In genomic region chr12:9230576-9230975, GRCm38 (mm10) we compare ENCODE assay signal across 22 mouse cellular contexts.
A peak's percentile ranks its signal among the peaks of the same experiment; 100 is the strongest.
DNase-seq lines count a peak whose midpoint lies in the region; ATAC-seq and TF ChIP-seq lines count a peak whose summit lies in the region.
"Had no signal": no experiment of that assay in that cellular context is flagged by ENCODE, and none has a peak within 500 bp of the region (broad histone marks: within the 10 kb centered on the region; RNA-seq: fewer than 3 reads in every experiment).

No protein-coding gene starts in this region.

- H3K27ac ChIP-seq in heart, embryonic 12.5 days (ENCODE audit: poor library complexity, severe bottlenecking): no peak overlapping the region
- H3K27ac ChIP-seq in heart, embryonic 14.5 days (replicated peaks in 1 of 2; ENCODE audit: control insufficient read depth in 1 of 2, insufficient read depth in 1 of 2, low read depth in 2 of 2, low read length in 2 of 2): no peak overlapping the region
- H3K27ac ChIP-seq in heart, adult 2 months: no peak overlapping the region
- no peak overlapping the region for H3K27ac ChIP-seq in lung, embryonic 16.5 days (ENCODE audit: low read length)
- H3K27ac ChIP-seq: embryonic facial prominence, embryonic 12.5 days; forebrain, embryonic 12.5 days; forebrain, embryonic 15.5 days; hindbrain, embryonic 12.5 days; hindbrain, embryonic 15.5 days had no signal

- H3K9ac ChIP-seq in heart, embryonic 12.5 days: no peak overlapping the region
- H3K9ac ChIP-seq in heart, embryonic 14.5 days (ENCODE audit: low read length): no peak overlapping the region
- no peak overlapping the region for H3K9ac ChIP-seq in heart, adult 2 months (ENCODE audit: low read depth, low read length)
- H3K9ac ChIP-seq in lung, embryonic 16.5 days (ENCODE audit: low read length): no peak overlapping the region
- H3K9ac ChIP-seq: embryonic facial prominence, embryonic 12.5 days; forebrain, embryonic 12.5 days; forebrain, embryonic 15.5 days; hindbrain, embryonic 12.5 days; hindbrain, embryonic 15.5 days had no signal

- intact Hi-C loops in heart, adult 2 months (cut with DNase I): loop anchor here (10.0 kb wide), 1 partner anchor 994 kb away; no protein-coding TSS in a partner anchor

- DNase-seq in heart, adult 11 months: peak; percentile 57
- no peak for DNase-seq in heart, adult 2 months
- no peak for DNase-seq in lung, adult 18-20 months
- no peak for DNase-seq in urinary bladder, postnatal 36 days (ENCODE audit: low spot score in 2 of 2)
- DNase-seq: adrenal gland, adult 8-10 months; adrenal gland, postnatal 25 days; cerebellum, adult 11-12 months; cerebellum, adult 8-10 months; cerebellum, postnatal 10 days; cerebellum, postnatal 36 days; gastrocnemius, postnatal 25 days; heart, postnatal 14 days had no signal

- TF ChIP-seq EP300 in heart, adult 2 months (IDR thresholded peaks at IDR 0.05; ENCODE audit: insufficient read depth, low read depth, low read length): no peak

- WGBS in heart, embryonic 12.5 days: 66% methylated on average over 5 of the region's 5 CpGs
- 56% methylated on average over 5 of the region's 5 CpGs for WGBS in heart, embryonic 14.5 days
- WGBS in heart, adult 2 months: 80% methylated on average over 5 of the region's 5 CpGs
- 53% methylated on average over 5 of the region's 5 CpGs for WGBS in lung, embryonic 16.5 days

- no peak overlapping the region for H3K4me2 ChIP-seq in heart, embryonic 12.5 days
- 0 out of 2 replicates have a peak overlapping the region, but pooled peaks have one; percentile 13 for H3K4me2 ChIP-seq in heart, embryonic 14.5 days (ENCODE audit: low read length)
- H3K4me2 ChIP-seq in lung, embryonic 16.5 days (ENCODE audit: low read depth, low read length): no peak overlapping the region
- H3K4me2 ChIP-seq: embryonic facial prominence, embryonic 12.5 days; forebrain, embryonic 12.5 days; forebrain, embryonic 15.5 days; hindbrain, embryonic 12.5 days; hindbrain, embryonic 15.5 days had no signal

- ATAC-seq in heart, embryonic 12.5 days (ENCODE audit: insufficient number of reproducible peaks, low FRiP score): no peak
- ATAC-seq in heart, embryonic 14.5 days (ENCODE audit: insufficient number of reproducible peaks, insufficient read depth, low FRiP score, low read depth): no peak
- peak; percentile 52; the same call in 1 of the 2 replicates for ATAC-seq in lung, embryonic 16.5 days (ENCODE audit: low read depth)
- ATAC-seq: activated CD4-positive, CD25-positive, alpha-beta regulatory T cell, adult 4 months; forebrain, embryonic 15.5 days had no signal

- H3K36me3 ChIP-seq in heart, embryonic 12.5 days: no peaks in the 10 kb centered on the region
- no peaks in the 10 kb centered on the region for H3K36me3 ChIP-seq in heart, embryonic 14.5 days (ENCODE audit: control insufficient read depth, insufficient read depth, low read length)
- no peaks in the 10 kb centered on the region for H3K36me3 ChIP-seq in heart, adult 2 months (ENCODE audit: control insufficient read depth, insufficient read depth, low read length)
- no peaks in the 10 kb centered on the region for H3K36me3 ChIP-seq in lung, embryonic 16.5 days (ENCODE audit: control insufficient read depth, insufficient read depth, low read length)
- H3K36me3 ChIP-seq: embryonic facial prominence, embryonic 12.5 days; forebrain, embryonic 12.5 days; forebrain, embryonic 15.5 days; hindbrain, embryonic 12.5 days; hindbrain, embryonic 15.5 days had no signal

- no peak overlapping the region for H3K4me3 ChIP-seq in heart, embryonic 12.5 days
- H3K4me3 ChIP-seq in heart, embryonic 14.5 days (ENCODE audit: control insufficient read depth in 1 of 2, insufficient read depth in 1 of 2, low read depth in 1 of 2, low read length in 2 of 2): no peak overlapping the region
- H3K4me3 ChIP-seq in heart, adult 2 months: no peak overlapping the region
- H3K4me3 ChIP-seq in lung, embryonic 16.5 days (ENCODE audit: low read length): no peak overlapping the region
- H3K4me3 ChIP-seq: embryonic facial prominence, embryonic 12.5 days; erythroblast, embryonic 14.5 days; forebrain, embryonic 12.5 days; forebrain, embryonic 15.5 days; hindbrain, embryonic 12.5 days; hindbrain, embryonic 15.5 days had no signal

- no peaks in the 10 kb centered on the region for H3K9me3 ChIP-seq in heart, embryonic 12.5 days (replicated peaks)
- no peaks in the 10 kb centered on the region for H3K9me3 ChIP-seq in heart, embryonic 14.5 days (ENCODE audit: control insufficient read depth, low read length)
- H3K9me3 ChIP-seq in lung, embryonic 16.5 days (ENCODE audit: control insufficient read depth, low read length): no peaks in the 10 kb centered on the region
- H3K9me3 ChIP-seq: embryonic facial prominence, embryonic 12.5 days; forebrain, embryonic 12.5 days; forebrain, embryonic 15.5 days; hindbrain, embryonic 12.5 days; hindbrain, embryonic 15.5 days had no signal

- H3K27me3 ChIP-seq in heart, embryonic 12.5 days (replicated peaks): no peaks in the 10 kb centered on the region
- no peaks in the 10 kb centered on the region for H3K27me3 ChIP-seq in heart, embryonic 14.5 days (ENCODE audit: control insufficient read depth, insufficient read depth, low read length)
- no peaks in the 10 kb centered on the region for H3K27me3 ChIP-seq in heart, adult 2 months (ENCODE audit: control insufficient read depth, insufficient read depth, low read length)
- H3K27me3 ChIP-seq in lung, embryonic 16.5 days (ENCODE audit: control insufficient read depth, insufficient read depth, low read depth, low read length): no peaks in the 10 kb centered on the region
- H3K27me3 ChIP-seq: embryonic facial prominence, embryonic 12.5 days; forebrain, embryonic 12.5 days; forebrain, embryonic 15.5 days; hindbrain, embryonic 12.5 days; hindbrain, embryonic 15.5 days had no signal

- H3K79me2 ChIP-seq in heart, adult 2 months (replicated peaks; ENCODE audit: control insufficient read depth, insufficient read depth, low read length): no peaks in the 10 kb centered on the region

- peaks cover 9% of the 10 kb centered on the region for H3K4me1 ChIP-seq in heart, embryonic 12.5 days (replicated peaks)
- H3K4me1 ChIP-seq in heart, embryonic 14.5 days (ENCODE audit: control insufficient read depth in 2 of 2, insufficient read depth in 2 of 2, low read length in 2 of 2): peaks cover 10% of the 10 kb centered on the region in 2 experiments
- peaks cover 4% of the 10 kb centered on the region for H3K4me1 ChIP-seq in heart, adult 2 months (ENCODE audit: control insufficient read depth, insufficient read depth, low read length)
- peaks cover 3% of the 10 kb centered on the region for H3K4me1 ChIP-seq in lung, embryonic 16.5 days (replicated peaks; ENCODE audit: control insufficient read depth, insufficient read depth, low read length)
- H3K4me1 ChIP-seq: embryonic facial prominence, embryonic 12.5 days; forebrain, embryonic 12.5 days; forebrain, embryonic 15.5 days; hindbrain, embryonic 12.5 days; hindbrain, embryonic 15.5 days had no signal

- TF ChIP-seq POLR2A in heart, adult 2 months (IDR thresholded peaks at IDR 0.05; ENCODE audit: insufficient read depth, low read depth, low read length): no peak

- TF ChIP-seq CTCF in heart, adult 2 months (IDR thresholded peaks at IDR 0.05): no peak
